Mouse (Mus musculus) megakaryocyte, embryonic 14.5 days (primary cell): ENCODE data around the gene Rpl15.

Experiments
- FLI1 ChIP-seq: IDR thresholded peaks from 2 replicates; pipeline ENCODE4 v1.6.1; 2012; ENCODE audit warnings: low read length, inconsistent platforms, mixed read lengths
- GATA1 ChIP-seq: IDR thresholded peaks from 3 replicates; pipeline ENCODE4 v1.6.1; 2012; ENCODE audit warnings: mixed read lengths, low read length, inconsistent platforms, borderline replicate concordance

DNA sequence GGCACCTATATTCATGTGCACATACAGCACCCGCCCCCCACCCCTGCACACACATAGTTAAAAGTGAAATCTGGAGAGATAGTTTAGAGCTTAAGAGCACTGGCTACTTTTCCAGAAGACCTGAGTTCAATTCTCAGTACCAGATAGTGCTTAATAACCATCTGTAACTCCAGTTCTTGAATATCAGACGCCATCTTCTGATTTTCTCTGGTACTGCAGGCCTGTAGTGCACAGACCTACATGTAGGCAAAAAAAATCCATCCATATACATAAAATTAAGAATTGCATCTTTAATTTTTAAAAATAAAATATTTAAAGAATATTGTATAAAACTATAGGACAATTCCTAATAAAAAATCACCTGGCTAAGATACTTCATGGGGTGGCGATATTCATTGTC is 10.0 kb downstream of the Rpl15 start:
- TF ChIP-seq GATA1 = no peak
- no peak for TF ChIP-seq FLI1
